Mouse (Mus musculus): ENCODE results near the gene Myo15b. TPM values are rescaled to one million over a fixed set of nuclear protein-coding genes. Genes with fewer than 3 reads are reported as not detected.
A peak's percentile ranks its signal among the peaks of the same experiment; 100 is the strongest.

Gene Myo15b
- total and polyA plus RNA-seq, 3 experiments: 0.05 to 0.29 TPM; not detected in 1

GRCm38 (mm10) chr11:115863895-115864294, 5.7 kb downstream of the Myo15b start:
- Histone ChIP-seq H3K27me3 (ENCODE audit: control insufficient read depth, insufficient read depth, low read length) (peaks cover 4% of the 10 kb centered on the region), H3K9ac (ENCODE audit: low read depth, low read length) (no peak overlapping the region), H3K4me1 (ENCODE audit: control insufficient read depth, insufficient read depth, low read length) (no peaks in the 10 kb centered on the region), H3K4me3 (no peak overlapping the region), H3K27ac (no peak overlapping the region), H3K79me2 (replicated peaks; ENCODE audit: control insufficient read depth, insufficient read depth, low read length) (no peaks in the 10 kb centered on the region), H3K36me3 (ENCODE audit: control insufficient read depth, insufficient read depth, low read length) (no peaks in the 10 kb centered on the region)
- TF ChIP-seq CTCF (IDR thresholded peaks at IDR 0.05): peak; percentile 29
- no peak for TF ChIP-seq POLR2A (IDR thresholded peaks at IDR 0.05; ENCODE audit: insufficient read depth, low read depth, low read length)
- no peak for TF ChIP-seq EP300 (IDR thresholded peaks at IDR 0.05; ENCODE audit: insufficient read depth, low read depth, low read length)
- no peak for DNase-seq
- intact Hi-C loops (cut with DNase I): no loop called here
- WGBS: 88% methylated on average over 8 of the region's 8 CpGs

- no peaks in the 10 kb centered on the region for H3K36me3 ChIP-seq (ENCODE audit: control insufficient read depth, insufficient read depth, low read length)
- WGBS: 61% methylated on average over 8 of the region's 8 CpGs
- H3K27ac ChIP-seq: no peak overlapping the region
- no peak overlapping the region for H3K9ac ChIP-seq (ENCODE audit: low read depth, low read length)
- intact Hi-C loops (cut with DNase I): no loop called here
- DNase-seq: no peak
- H3K4me3 ChIP-seq: no peak overlapping the region
- no peak for TF ChIP-seq POLR2A (IDR thresholded peaks at IDR 0.05; ENCODE audit: insufficient read depth, low read depth, low read length)
- TF ChIP-seq EP300 (IDR thresholded peaks at IDR 0.05; ENCODE audit: insufficient read depth, low read depth, low read length): no peak
- no peak for TF ChIP-seq CTCF (IDR thresholded peaks at IDR 0.05)
- no peaks in the 10 kb centered on the region for H3K27me3 ChIP-seq (ENCODE audit: control insufficient read depth, insufficient read depth, low read length)
- H3K79me2 ChIP-seq (replicated peaks; ENCODE audit: control insufficient read depth, insufficient read depth, low read length): no peaks in the 10 kb centered on the region
- no peaks in the 10 kb centered on the region for H3K4me1 ChIP-seq (ENCODE audit: control insufficient read depth, insufficient read depth, low read length)
These were observed 11.2 kb downstream of the Myo15b start for GRCm38 (mm10) chr11:115869393-115869792.

- Histone ChIP-seq H3K79me2 (replicated peaks; ENCODE audit: control insufficient read depth, insufficient read depth, low read length) (no peaks in the 10 kb centered on the region), H3K4me3 (no peak overlapping the region), H3K9ac (ENCODE audit: low read depth, low read length) (no peak overlapping the region), H3K27ac (no peak overlapping the region), H3K27me3 (ENCODE audit: control insufficient read depth, insufficient read depth, low read length) (no peaks in the 10 kb centered on the region), H3K4me1 (ENCODE audit: control insufficient read depth, insufficient read depth, low read length) (no peaks in the 10 kb centered on the region), H3K36me3 (ENCODE audit: control insufficient read depth, insufficient read depth, low read length) (no peaks in the 10 kb centered on the region)
- 74% methylated on average over 4 of the region's 4 CpGs for WGBS
- no peak for DNase-seq
- no peak for TF ChIP-seq CTCF (IDR thresholded peaks at IDR 0.05)
- TF ChIP-seq EP300 (IDR thresholded peaks at IDR 0.05; ENCODE audit: insufficient read depth, low read depth, low read length): no peak
- no peak for TF ChIP-seq POLR2A (IDR thresholded peaks at IDR 0.05; ENCODE audit: insufficient read depth, low read depth, low read length)
- intact Hi-C loops (cut with DNase I): no loop called here
These were observed 14.2 kb downstream of the Myo15b start for GRCm38 (mm10) chr11:115872437-115872836.

GRCm38 (mm10) chr11:115875935-115876334, 17.7 kb downstream of the Myo15b start:
- no peaks in the 10 kb centered on the region for H3K27me3 ChIP-seq (ENCODE audit: control insufficient read depth, insufficient read depth, low read length)
- no peak overlapping the region for H3K9ac ChIP-seq (ENCODE audit: low read depth, low read length)
- H3K36me3 ChIP-seq (ENCODE audit: control insufficient read depth, insufficient read depth, low read length): no peaks in the 10 kb centered on the region
- no peak for TF ChIP-seq EP300 (IDR thresholded peaks at IDR 0.05; ENCODE audit: insufficient read depth, low read depth, low read length)
- TF ChIP-seq CTCF (IDR thresholded peaks at IDR 0.05): no peak
- no peak for TF ChIP-seq POLR2A (IDR thresholded peaks at IDR 0.05; ENCODE audit: insufficient read depth, low read depth, low read length)
- no peaks in the 10 kb centered on the region for H3K4me1 ChIP-seq (ENCODE audit: control insufficient read depth, insufficient read depth, low read length)
- no peak overlapping the region for H3K4me3 ChIP-seq
- intact Hi-C loops (cut with DNase I): no loop called here
- 87% methylated on average over 3 of the region's 3 CpGs for WGBS
- no peak overlapping the region for H3K27ac ChIP-seq
- no peaks in the 10 kb centered on the region for H3K79me2 ChIP-seq (replicated peaks; ENCODE audit: control insufficient read depth, insufficient read depth, low read length)
- DNase-seq: no peak

- DNase-seq: no peak
- H3K9ac ChIP-seq (ENCODE audit: low read depth, low read length): no peak overlapping the region
- no peaks in the 10 kb centered on the region for H3K36me3 ChIP-seq (ENCODE audit: control insufficient read depth, insufficient read depth, low read length)
- no peak overlapping the region for H3K27ac ChIP-seq
- no peaks in the 10 kb centered on the region for H3K27me3 ChIP-seq (ENCODE audit: control insufficient read depth, insufficient read depth, low read length)
- H3K4me1 ChIP-seq (ENCODE audit: control insufficient read depth, insufficient read depth, low read length): no peaks in the 10 kb centered on the region
- H3K79me2 ChIP-seq (replicated peaks; ENCODE audit: control insufficient read depth, insufficient read depth, low read length): no peaks in the 10 kb centered on the region
- H3K4me3 ChIP-seq: no peak overlapping the region
- 87% methylated on average over 5 of the region's 5 CpGs for WGBS
- intact Hi-C loops (cut with DNase I): no loop called here
- TF ChIP-seq EP300 (IDR thresholded peaks at IDR 0.05; ENCODE audit: insufficient read depth, low read depth, low read length) (no peak), CTCF (IDR thresholded peaks at IDR 0.05) (peak; percentile 7; the same call in 1 of the 2 replicates)
These were observed 18.2 kb downstream of the Myo15b start for GRCm38 (mm10) chr11:115876438-115876837.

GRCm38 (mm10) chr11:115877174-115877755, 19.1 kb downstream of the Myo15b start:
- Histone ChIP-seq H3K27me3 (ENCODE audit: control insufficient read depth, insufficient read depth, low read length) (no peaks in the 10 kb centered on the region), H3K9ac (ENCODE audit: low read depth, low read length) (no peak overlapping the region), H3K79me2 (replicated peaks; ENCODE audit: control insufficient read depth, insufficient read depth, low read length) (no peaks in the 10 kb centered on the region), H3K27ac (no peak overlapping the region), H3K4me3 (no peak overlapping the region), H3K36me3 (ENCODE audit: control insufficient read depth, insufficient read depth, low read length) (no peaks in the 10 kb centered on the region), H3K4me1 (ENCODE audit: control insufficient read depth, insufficient read depth, low read length) (no peaks in the 10 kb centered on the region)
- DNase-seq: no peak
- 47% methylated on average over 6 of the region's 6 CpGs for WGBS
- no peak for TF ChIP-seq POLR2A (IDR thresholded peaks at IDR 0.05; ENCODE audit: insufficient read depth, low read depth, low read length)
- no peak for TF ChIP-seq EP300 (IDR thresholded peaks at IDR 0.05; ENCODE audit: insufficient read depth, low read depth, low read length)
- no peak for TF ChIP-seq CTCF (IDR thresholded peaks at IDR 0.05)
- intact Hi-C loops (cut with DNase I): no loop called here
